Mouse (Mus musculus): ENCODE results near the gene Cntrob.

The Cntrob gene

DNA sequence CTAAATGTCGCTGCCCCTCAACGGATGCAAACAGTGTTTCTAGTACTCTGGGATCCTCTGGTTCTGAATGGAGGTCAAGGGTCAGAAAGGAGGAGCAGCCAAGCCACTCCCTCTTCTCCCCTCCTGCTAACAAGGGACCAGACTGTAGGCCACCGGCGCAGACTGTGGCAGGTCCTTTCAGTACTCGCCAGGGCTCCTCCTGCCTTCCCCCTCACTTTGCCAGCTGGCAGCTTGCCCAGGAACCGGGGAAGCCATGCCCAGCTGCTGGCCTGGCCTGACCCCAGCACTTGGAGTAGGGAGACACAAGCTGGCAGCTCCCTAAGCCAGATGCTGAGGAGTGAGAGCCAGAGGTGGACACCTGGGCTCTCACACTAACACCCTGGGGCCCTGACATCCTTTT is 41.3 kb upstream of the Cntrob start:
- Histone ChIP-seq H3K27me3 (ENCODE audit: control insufficient read depth, insufficient read depth, low read length, poor library complexity, severe bottlenecking) (no peaks in the 10 kb centered on the region), H3K36me3 (ENCODE audit: control insufficient read depth, insufficient read depth, low read length, poor library complexity, severe bottlenecking) (peaks cover 10% of the 10 kb centered on the region)
- no peak for DNase-seq (ENCODE audit: low read depth, low spot score)

GRCm38 (mm10) chr11:69364376-69364775 is 40.8 kb upstream of the Cntrob start:
- Histone ChIP-seq H3K36me3 (ENCODE audit: control insufficient read depth, insufficient read depth, low read length, poor library complexity, severe bottlenecking) (peaks cover 10% of the 10 kb centered on the region), H3K27me3 (ENCODE audit: control insufficient read depth, insufficient read depth, low read length, poor library complexity, severe bottlenecking) (no peaks in the 10 kb centered on the region)
- no peak for DNase-seq (ENCODE audit: low read depth, low spot score)

GRCm38 (mm10) chr11:69362479-69362878 is 38.9 kb upstream of the Cntrob start:
- DNase-seq (ENCODE audit: low read depth, low spot score): no peak

DNA sequence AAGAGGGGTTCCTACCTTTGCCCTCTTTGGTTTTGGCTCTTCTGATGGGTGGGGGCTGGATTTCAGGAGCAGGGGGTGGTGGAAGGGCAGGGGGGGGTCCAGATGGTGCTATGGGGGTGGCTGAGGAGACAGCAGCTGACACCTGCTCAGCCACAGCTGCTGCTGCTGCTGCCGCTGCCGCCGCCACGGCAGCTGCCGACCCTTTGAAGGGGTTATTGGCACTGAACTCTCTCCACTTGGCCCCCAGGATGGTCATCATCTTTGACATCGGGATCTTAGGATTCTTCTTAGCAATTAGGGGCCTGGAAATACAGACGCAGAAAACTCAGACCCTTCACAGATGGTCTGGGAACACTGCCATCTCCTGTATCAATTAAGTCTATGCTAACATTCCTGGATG is 38.4 kb upstream of the Cntrob start:
- DNase-seq (ENCODE audit: low read depth, low spot score): no peak
- Histone ChIP-seq H3K36me3 (ENCODE audit: control insufficient read depth, insufficient read depth, low read length, poor library complexity, severe bottlenecking) (peaks cover 12% of the 10 kb centered on the region), H3K27me3 (ENCODE audit: control insufficient read depth, insufficient read depth, low read length, poor library complexity, severe bottlenecking) (no peaks in the 10 kb centered on the region)

More at GRCm38 (mm10) chr11:69362479-69362878, 38.9 kb upstream of the Cntrob start:
- H3K27me3 ChIP-seq (ENCODE audit: control insufficient read depth, insufficient read depth, low read length, poor library complexity, severe bottlenecking): no peaks in the 10 kb centered on the region
- H3K36me3 ChIP-seq (ENCODE audit: control insufficient read depth, insufficient read depth, low read length, poor library complexity, severe bottlenecking): peaks cover 12% of the 10 kb centered on the region

DNA sequence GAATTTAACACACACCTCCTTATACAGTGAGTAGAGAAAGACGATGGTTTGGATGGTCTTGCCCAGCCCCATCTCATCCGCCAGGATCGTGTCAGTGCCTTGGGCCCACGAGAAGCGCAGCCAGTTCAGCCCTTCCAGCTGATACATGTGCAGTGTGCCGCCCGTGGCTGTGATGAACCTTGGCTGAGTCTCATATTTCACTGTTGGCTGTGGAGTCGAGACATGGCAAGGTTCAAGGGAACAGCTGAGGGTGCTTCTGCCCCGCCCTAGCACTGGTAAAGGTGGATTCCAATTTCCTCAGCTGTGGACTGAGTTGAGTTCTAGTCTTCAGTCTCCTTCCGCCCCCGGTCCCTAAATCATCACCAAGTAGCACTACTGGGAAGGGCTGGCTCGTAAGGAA is 34.1 kb upstream of the Cntrob start:
- H3K36me3 ChIP-seq (ENCODE audit: control insufficient read depth, insufficient read depth, low read length, poor library complexity, severe bottlenecking): peaks cover 13% of the 10 kb centered on the region
- DNase-seq (ENCODE audit: low read depth, low spot score): no peak
- no peaks in the 10 kb centered on the region for H3K27me3 ChIP-seq (ENCODE audit: control insufficient read depth, insufficient read depth, low read length, poor library complexity, severe bottlenecking)

- no peaks in the 10 kb centered on the region for H3K27me3 ChIP-seq (ENCODE audit: control insufficient read depth, insufficient read depth, low read length, poor library complexity, severe bottlenecking)
- DNase-seq (ENCODE audit: low read depth, low spot score): no peak
- H3K36me3 ChIP-seq (ENCODE audit: control insufficient read depth, insufficient read depth, low read length, poor library complexity, severe bottlenecking): peaks cover 7% of the 10 kb centered on the region
Measured at GRCm38 (mm10) chr11:69356544-69356943, 33.0 kb upstream of the Cntrob start.

DNA sequence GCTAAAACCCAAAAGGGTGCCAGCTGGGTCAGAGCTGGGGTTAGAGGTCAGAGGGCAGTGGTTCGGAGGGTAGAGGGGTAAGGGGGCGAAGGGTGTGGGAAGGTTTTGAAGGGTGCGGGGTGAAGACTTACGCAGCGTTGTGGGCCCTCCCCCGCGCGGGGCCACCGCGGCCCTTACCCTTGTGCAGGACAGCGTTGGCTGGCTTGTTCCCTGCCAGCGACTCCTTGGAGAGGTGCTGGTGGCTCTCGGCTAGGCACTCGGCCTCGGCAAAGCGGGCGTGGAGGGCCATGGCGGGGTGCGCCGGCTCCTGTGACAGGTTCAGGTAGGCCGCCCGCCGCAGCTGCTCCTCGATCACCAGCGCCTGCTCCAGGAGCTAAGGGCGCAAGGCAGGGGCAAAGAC is 22.9 kb upstream of the Cntrob start:
- DNase-seq (ENCODE audit: low read depth, low spot score): no peak
- peaks cover 4% of the 10 kb centered on the region for H3K36me3 ChIP-seq (ENCODE audit: control insufficient read depth, insufficient read depth, low read length, poor library complexity, severe bottlenecking)
- H3K27me3 ChIP-seq (ENCODE audit: control insufficient read depth, insufficient read depth, low read length, poor library complexity, severe bottlenecking): no peaks in the 10 kb centered on the region

DNA sequence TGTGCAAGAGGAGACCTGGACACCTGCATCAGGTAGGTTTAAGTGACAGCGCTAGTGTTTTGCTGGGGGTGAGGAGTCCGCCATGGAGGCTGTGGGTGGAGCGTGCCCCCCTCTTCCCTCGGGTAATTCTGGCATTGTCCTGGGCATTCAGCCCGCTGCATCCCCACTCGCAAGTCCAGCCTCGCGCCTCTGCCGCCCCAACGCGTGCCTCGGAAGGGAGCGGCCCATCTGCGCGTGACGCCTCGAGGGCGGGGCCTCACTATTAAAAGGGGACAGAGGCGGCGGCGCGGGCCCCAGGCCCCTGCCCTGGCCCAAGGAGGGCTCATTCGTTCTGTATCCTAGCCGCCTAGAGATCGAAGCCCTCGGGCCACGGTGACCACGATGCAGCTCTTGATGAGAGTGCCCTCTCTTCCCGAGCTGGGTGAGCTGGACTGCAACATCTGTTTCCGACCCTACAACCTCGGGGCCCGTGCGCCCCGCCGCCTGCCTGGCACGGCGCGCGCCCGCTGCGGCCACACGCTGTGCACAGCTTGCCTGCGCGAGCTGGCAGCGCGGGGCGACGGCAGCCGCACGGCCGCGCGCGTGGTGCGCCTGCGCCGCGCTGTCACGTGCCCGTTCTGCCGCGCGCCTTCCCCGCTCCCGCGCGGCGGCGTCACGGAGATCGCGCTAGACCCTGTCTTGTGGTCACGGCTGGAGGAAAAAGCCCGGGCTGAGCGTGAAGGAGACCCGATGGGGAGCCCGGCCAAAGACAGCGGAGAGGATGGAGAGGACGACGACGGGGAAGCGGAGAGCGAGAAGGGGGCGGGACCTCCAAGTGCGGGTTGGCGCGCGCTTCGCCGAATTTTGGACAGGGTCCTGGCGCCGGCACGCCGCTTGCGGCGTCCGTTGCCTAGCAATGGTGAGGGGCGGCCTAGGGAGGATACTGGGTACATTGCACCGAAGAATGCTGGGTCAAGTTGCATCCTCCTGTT is 16.9 kb upstream of the Cntrob start, which contains the start of gene Rnf227:
Gene Rnf227, plus strand, starts transcription at position 301 of the 971 bp plus-strand sequence.
- peak; percentile 79 for DNase-seq (ENCODE audit: low read depth, low spot score)
- H3K36me3 ChIP-seq (ENCODE audit: control insufficient read depth, insufficient read depth, low read length, poor library complexity, severe bottlenecking): no peaks in the 10 kb centered on the region
- H3K27me3 ChIP-seq (ENCODE audit: control insufficient read depth, insufficient read depth, low read length, poor library complexity, severe bottlenecking): no peaks in the 10 kb centered on the region

- H3K36me3 ChIP-seq (ENCODE audit: control insufficient read depth, insufficient read depth, low read length, poor library complexity, severe bottlenecking): no peaks in the 10 kb centered on the region
- DNase-seq (ENCODE audit: low read depth, low spot score): no peak
- no peaks in the 10 kb centered on the region for H3K27me3 ChIP-seq (ENCODE audit: control insufficient read depth, insufficient read depth, low read length, poor library complexity, severe bottlenecking)
Measured at GRCm38 (mm10) chr11:69334796-69335195, 11.2 kb upstream of the Cntrob start.

DNA sequence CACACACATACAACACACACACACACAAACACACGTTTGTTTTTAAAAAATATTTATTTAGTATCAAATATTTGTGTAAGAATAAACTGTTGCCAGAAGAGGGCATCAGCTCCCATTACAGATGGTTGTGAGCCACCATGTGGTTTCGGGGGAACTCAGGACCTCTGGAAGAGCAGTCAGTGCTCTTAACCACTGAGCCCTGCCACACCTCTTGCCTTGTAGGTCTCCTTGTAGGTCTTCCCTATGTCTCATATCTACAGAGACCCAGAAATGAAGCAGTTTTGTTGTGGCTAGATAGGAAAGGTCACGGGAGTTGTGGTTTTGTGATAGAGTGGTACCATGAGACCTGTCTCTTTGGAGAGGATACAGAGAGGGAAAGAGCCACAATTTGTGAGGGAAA is 10.3 kb upstream of the Cntrob start:
- no peaks in the 10 kb centered on the region for H3K36me3 ChIP-seq (ENCODE audit: control insufficient read depth, insufficient read depth, low read length, poor library complexity, severe bottlenecking)
- peak; percentile 48 for DNase-seq (ENCODE audit: low read depth, low spot score)

DNA sequence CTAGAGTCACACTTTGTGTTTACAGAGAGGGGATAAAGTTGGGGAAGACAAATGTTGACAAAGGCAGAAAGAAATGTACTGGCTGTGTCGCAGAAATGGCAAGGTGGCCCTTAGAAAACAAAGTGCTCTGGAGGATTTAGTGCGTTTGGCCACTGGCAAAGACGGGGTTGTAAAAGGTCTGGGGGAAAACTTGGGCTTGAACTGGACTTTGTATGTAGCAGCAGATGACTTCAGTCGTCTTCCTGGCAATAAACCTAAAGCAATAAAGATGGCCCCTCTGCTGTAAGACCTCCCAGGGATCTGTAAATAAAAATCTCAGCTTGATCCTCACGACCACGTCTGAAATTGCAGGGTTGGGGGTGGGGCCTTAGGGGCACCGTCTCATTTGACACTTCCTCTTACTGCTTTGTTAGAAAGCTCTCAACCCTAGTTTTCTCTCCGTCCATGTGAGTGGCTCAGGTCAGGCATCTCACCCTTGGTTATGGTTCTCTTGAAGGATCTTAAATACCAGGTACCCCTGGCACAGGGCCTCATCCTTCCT is 9.2 kb upstream of the Cntrob start:
- Histone ChIP-seq H3K27me3 (ENCODE audit: control insufficient read depth, insufficient read depth, low read length, poor library complexity, severe bottlenecking) (no peaks in the 10 kb centered on the region), H3K36me3 (ENCODE audit: control insufficient read depth, insufficient read depth, low read length, poor library complexity, severe bottlenecking) (no peaks in the 10 kb centered on the region)
- no peak for DNase-seq (ENCODE audit: low read depth, low spot score)

More for the DNA sequence above, 10.3 kb upstream of the Cntrob start:
- no peaks in the 10 kb centered on the region for H3K27me3 ChIP-seq (ENCODE audit: control insufficient read depth, insufficient read depth, low read length, poor library complexity, severe bottlenecking)

DNA sequence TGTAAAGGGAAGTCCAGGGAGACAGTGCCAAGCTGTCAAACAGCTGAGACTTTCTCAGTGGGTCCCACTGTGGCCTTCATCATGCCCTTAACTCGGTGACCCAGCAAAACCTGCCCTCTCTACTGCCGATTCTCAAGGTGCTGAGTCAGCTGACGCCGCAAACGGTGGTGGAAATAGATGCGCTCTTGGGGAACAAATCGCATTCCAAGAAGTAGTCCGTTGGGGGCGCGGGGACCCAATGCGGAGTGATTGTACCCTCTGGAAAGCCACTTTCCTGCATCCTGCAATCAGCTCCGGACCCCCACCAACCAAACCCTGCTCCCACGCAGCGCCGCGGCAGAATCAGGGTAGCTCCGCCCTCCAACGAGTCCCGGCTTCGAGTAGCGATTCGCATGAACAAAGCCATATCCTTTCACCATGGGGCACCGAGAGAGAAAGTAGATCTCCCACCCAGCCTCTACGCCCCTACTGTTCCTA is 8.4 kb upstream of the Cntrob start:
- Histone ChIP-seq H3K27me3 (ENCODE audit: control insufficient read depth, insufficient read depth, low read length, poor library complexity, severe bottlenecking) (no peaks in the 10 kb centered on the region), H3K36me3 (ENCODE audit: control insufficient read depth, insufficient read depth, low read length, poor library complexity, severe bottlenecking) (no peaks in the 10 kb centered on the region)
- DNase-seq (ENCODE audit: low read depth, low spot score): peak; percentile 64

DNA sequence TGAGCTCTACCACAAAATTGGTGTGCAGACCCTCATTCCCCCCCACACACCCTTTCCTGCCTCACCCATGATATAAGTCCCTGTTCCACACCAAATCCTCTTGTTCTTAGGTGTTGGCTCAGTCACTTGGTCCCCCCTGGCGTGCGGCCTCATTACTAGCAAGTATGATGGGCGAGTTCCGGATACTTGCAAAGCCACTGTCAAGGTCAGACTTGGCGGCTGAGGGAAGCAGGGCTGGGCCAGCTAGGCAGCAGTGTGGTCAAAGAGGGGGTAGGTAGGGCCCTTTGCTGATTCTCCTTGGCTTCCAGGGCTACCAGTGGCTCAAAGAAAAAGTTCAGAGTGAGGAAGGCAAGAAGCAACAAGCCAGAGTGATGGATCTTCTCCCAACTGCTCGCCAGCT is 7.6 kb upstream of the Cntrob start:
- Histone ChIP-seq H3K36me3 (ENCODE audit: control insufficient read depth, insufficient read depth, low read length, poor library complexity, severe bottlenecking) (no peaks in the 10 kb centered on the region), H3K27me3 (ENCODE audit: control insufficient read depth, insufficient read depth, low read length, poor library complexity, severe bottlenecking) (no peaks in the 10 kb centered on the region)
- DNase-seq (ENCODE audit: low read depth, low spot score): no peak

- H3K27me3 ChIP-seq (ENCODE audit: control insufficient read depth, insufficient read depth, low read length, poor library complexity, severe bottlenecking): no peaks in the 10 kb centered on the region
- H3K36me3 ChIP-seq (ENCODE audit: control insufficient read depth, insufficient read depth, low read length, poor library complexity, severe bottlenecking): no peaks in the 10 kb centered on the region
- no peak for DNase-seq (ENCODE audit: low read depth, low spot score)
Measured at GRCm38 (mm10) chr11:69328517-69328916, 4.9 kb upstream of the Cntrob start.

DNA sequence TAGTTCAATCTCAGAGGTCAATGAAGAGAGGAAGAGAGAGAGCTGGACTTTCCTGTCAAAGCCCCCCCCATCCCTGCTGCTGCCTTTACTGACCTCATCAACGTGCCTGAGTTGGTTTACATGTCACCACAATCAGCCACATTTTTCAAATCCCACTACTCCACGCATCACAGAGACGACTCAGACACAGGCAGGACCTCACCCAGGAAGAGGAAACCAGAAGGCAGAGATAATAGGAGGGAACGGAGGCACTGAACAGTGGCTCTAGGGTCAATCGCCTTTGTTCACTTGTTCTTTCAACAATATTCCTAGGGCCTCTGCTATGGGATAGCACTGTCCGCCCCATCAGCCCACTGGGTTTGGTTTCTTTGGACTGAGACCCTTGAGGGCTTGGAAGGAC is 4.1 kb upstream of the Cntrob start:
- no peaks in the 10 kb centered on the region for H3K36me3 ChIP-seq (ENCODE audit: control insufficient read depth, insufficient read depth, low read length, poor library complexity, severe bottlenecking)
- DNase-seq (ENCODE audit: low read depth, low spot score): no peak
- no peaks in the 10 kb centered on the region for H3K27me3 ChIP-seq (ENCODE audit: control insufficient read depth, insufficient read depth, low read length, poor library complexity, severe bottlenecking)
